Mouse (Mus musculus): ENCODE data around the gene Tcf7l2. TPM values are rescaled to one million over a fixed set of nuclear protein-coding genes. Genes with fewer than 3 reads are reported as not detected.

Tcf7l2 gene
- total RNA-seq, 2 experiments from 2014 or later: 8.1 to 9.0 TPM

GRCm38 (mm10) chr19:55800059-55800458 is 58.4 kb downstream of the Tcf7l2 start:
- Histone ChIP-seq H3K4me3 (no peak overlapping the region), H3K27ac (no peak overlapping the region)
- TF ChIP-seq CTCF (IDR thresholded peaks at IDR 0.05): no peak
- no peak for DNase-seq (ENCODE audit: extremely low spot score in 1 of 2, low spot score in 2 of 2)
- intact Hi-C loops (cut with DNase I): no loop called here

DNA sequence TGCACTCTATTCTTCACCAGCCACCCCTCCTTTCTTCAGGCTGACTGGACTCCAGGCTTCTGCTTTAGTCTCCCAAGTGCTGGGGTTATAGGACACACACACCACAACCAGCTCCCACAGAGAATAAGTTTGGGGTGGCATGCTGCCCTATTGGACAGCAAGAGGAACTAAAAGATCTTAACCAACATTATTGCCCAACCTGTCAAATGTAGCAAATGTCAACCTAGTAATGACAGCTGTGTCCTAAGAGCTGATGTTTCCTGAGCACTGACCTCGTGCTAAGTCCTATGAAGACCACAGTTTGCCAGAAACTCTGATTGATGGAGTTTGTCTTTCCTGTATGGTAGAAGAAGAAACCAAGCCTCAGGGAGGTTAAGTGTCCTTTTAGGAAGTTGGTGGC is 61.5 kb downstream of the Tcf7l2 start:
- intact Hi-C loops (cut with DNase I): no loop called here
- no peak for DNase-seq (ENCODE audit: extremely low spot score in 1 of 2, low spot score in 2 of 2)
- no peak for TF ChIP-seq CTCF (IDR thresholded peaks at IDR 0.05)
- H3K4me3 ChIP-seq: no peak overlapping the region
- H3K27ac ChIP-seq: no peak overlapping the region

DNA sequence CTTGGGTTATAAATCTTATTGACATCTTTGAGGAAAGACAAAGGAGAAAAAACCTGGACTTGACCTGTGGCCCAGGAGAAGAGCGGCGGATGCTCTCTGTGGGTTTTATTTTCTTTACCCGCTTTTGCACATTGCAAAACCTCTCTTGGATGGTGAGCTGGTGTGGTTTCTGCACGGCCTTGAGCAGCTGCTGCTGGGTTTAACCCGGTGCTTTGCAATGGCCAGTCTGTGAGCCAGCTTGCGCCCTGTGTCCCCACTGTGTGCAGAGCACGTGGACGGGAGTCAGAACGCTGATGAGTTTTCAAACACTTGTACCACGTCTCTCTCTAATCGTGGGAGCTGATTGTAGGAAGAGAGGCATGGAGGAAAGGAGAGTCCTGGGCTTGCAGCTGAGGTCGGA is 62.2 kb downstream of the Tcf7l2 start:
- TF ChIP-seq CTCF (IDR thresholded peaks at IDR 0.05): no peak
- Histone ChIP-seq H3K4me3 (no peak overlapping the region), H3K27ac (no peak overlapping the region)
- DNase-seq (ENCODE audit: extremely low spot score in 1 of 2, low spot score in 2 of 2): no peak
- intact Hi-C loops (cut with DNase I): no loop called here

DNA sequence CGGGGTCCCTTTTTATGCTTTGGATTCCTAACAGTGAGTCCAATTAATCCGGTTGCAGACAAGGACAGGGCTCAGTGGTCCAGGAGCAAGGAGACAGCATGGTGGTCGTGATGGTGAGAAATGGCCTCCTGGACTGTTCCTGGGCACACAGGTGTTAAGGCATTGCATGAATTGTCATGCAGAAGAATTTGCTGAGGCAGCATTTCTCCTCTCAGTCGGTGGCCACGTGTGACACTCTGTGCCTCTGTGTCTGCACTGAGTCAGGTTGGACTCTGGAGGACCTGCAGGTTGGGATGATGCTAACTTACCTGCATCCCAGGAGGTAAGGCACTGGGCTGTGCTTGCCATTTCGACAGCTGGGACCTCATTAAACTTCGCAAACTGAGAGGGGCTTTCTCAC is 63.2 kb downstream of the Tcf7l2 start:
- no peak overlapping the region for H3K27ac ChIP-seq
- intact Hi-C loops (cut with DNase I): loop anchor here (5.0 kb wide), 1 partner anchor 47 kb away; no protein-coding TSS in a partner anchor
- no peak for DNase-seq (ENCODE audit: extremely low spot score in 1 of 2, low spot score in 2 of 2)
- H3K4me3 ChIP-seq: no peak overlapping the region
- TF ChIP-seq CTCF (IDR thresholded peaks at IDR 0.05): no peak

DNA sequence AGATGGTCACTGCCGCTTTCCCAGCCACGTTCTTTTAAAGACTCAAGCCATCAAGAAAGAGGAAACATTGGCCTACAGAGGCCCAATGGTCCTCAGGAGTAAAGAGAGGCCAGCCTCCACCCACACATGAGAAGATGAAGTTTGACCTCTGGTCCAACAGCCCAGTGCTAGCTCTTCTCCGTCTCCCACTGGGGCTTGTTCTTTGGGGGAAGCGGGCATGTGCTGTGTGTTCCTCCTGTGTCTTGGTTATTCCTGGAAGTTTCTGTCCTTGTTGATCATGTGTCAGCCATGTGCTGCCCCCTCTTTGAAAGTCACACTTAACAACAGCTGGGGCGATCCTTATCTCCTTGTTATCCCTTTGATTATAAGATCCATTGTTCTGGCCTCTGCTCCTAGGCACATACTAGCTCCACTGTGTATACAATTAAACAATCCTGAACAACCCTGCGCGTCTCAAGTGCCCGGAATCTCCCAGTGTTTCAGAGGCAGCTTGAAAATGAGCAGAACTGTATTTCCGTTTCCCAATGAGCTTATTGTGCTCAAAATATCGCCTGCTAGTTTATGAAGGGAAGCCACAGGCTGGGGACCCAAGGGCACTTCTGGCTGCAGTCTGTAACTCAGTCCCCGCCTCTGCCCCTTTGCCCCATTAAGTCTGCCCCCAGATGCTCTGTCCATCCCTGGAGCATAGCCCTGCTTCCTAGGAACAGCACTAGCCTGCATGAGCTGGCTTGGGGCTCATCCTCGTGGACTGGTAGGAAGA is 65.0 kb downstream of the Tcf7l2 start:
- no peak overlapping the region for H3K4me3 ChIP-seq
- no peak for TF ChIP-seq CTCF (IDR thresholded peaks at IDR 0.05)
- intact Hi-C loops (cut with DNase I): loop anchor here (5.0 kb wide), 1 partner anchor 49 kb away; no protein-coding TSS in a partner anchor
- no peak overlapping the region for H3K27ac ChIP-seq
- no peak for DNase-seq (ENCODE audit: extremely low spot score in 1 of 2, low spot score in 2 of 2)

DNA sequence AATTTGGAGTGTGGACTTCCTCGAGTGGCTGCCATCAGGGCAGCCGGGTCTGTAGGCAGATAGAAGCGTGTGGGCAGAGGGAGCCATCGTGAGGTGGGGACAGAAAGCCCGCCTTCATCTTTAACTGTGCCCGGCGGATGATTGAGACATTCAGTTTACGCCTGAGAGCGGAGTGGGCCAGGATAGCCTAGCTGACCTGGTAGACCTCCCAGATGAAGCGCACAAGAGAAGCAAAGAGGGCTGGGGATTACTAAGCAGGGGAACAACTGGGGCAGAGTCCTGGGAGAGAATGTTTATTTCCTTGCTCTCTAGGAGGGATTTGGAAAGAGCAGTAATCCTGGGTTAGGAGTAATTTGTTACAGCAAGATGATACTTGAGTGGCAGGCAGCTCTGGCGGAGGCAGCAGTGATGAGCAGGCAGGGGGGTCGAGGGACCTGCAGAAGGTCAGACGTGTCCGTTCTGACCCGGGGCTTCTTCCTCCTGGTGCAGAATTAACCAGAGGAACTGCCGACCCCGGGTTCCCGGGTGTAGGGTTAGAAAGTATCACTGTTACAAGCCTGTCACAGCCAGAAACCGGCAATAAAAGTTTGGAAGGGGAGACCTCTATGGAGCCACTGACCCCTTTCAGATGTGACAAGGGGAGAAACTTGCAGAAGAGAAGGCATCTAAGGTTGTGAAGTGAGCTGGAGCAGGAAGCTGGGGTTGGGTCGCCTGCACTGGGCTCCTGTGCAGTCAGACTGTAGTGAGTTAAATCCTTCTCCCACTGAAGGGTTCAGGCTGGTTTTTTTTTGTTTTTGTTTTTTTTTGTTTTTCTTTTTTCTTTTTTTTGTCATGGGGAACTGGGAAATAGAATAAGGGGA is 65.8 kb downstream of the Tcf7l2 start:
- H3K4me3 ChIP-seq: no peak overlapping the region
- DNase-seq (ENCODE audit: extremely low spot score in 1 of 2, low spot score in 2 of 2): no peak
- no peak overlapping the region for H3K27ac ChIP-seq
- intact Hi-C loops (cut with DNase I): loop anchor here (5.0 kb wide), 1 partner anchor 50 kb away; no protein-coding TSS in a partner anchor
- no peak; the same call in none of the 2 replicates for TF ChIP-seq CTCF (IDR thresholded peaks at IDR 0.05)

- H3K4me3 ChIP-seq: no peak overlapping the region
- no peak for TF ChIP-seq CTCF (IDR thresholded peaks at IDR 0.05)
- intact Hi-C loops (cut with DNase I): loop anchor here (5.0 kb wide), 1 partner anchor 51 kb away; no protein-coding TSS in a partner anchor
These were observed 66.7 kb downstream of the Tcf7l2 start for GRCm38 (mm10) chr19:55808304-55808703.

DNA sequence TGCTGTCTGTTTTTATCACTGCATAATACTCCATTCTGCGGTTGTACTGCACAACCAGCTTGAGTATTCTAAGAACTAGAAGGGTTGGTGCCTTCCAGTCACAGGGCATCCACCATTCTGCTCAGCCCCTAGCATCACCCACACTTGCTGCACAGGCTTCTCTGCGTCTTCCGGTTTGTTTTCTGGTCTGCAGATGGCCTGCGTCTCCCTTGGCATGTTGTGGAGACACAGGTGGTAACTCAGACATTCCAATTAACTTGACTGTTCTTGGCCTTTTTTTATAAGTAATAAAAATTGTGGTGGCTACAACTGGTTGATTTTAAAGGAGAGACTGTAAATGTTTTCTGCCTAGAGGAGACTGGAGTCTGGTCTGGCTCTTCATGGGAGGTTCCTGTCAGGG is 67.9 kb downstream of the Tcf7l2 start:
- H3K27ac ChIP-seq: no peak overlapping the region
- H3K4me3 ChIP-seq: no peak overlapping the region
- no peak for TF ChIP-seq CTCF (IDR thresholded peaks at IDR 0.05)
- intact Hi-C loops (cut with DNase I): loop anchor here (5.0 kb wide), 1 partner anchor 52 kb away; no protein-coding TSS in a partner anchor
- DNase-seq (ENCODE audit: extremely low spot score in 1 of 2, low spot score in 2 of 2): no peak

More at GRCm38 (mm10) chr19:55808304-55808703, 66.7 kb downstream of the Tcf7l2 start:
- DNase-seq (ENCODE audit: extremely low spot score in 1 of 2, low spot score in 2 of 2): no peak
- H3K27ac ChIP-seq: no peak overlapping the region

DNA sequence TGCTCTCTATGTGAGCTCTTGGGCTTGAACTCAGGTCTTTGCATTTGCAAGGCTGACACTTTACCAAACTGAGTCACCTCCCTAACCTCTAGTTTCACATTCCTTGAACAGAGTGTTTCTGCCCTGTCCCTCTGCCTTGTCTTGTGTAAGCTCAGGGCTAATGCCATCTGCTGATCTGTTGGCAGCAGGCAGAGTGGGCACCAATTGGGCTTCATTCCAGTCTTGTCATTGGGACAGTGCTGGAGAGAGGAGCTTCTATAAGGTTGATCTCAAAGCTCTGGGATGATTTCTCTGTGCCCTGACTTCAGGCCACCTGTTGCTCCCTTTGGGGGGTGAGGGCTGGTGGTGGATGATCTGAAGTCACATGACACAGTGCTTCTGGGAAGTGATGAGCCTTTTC is 70.6 kb downstream of the Tcf7l2 start:
- H3K27ac ChIP-seq: no peak overlapping the region
- intact Hi-C loops (cut with DNase I): no loop called here
- H3K4me3 ChIP-seq: no peak overlapping the region
- no peak for TF ChIP-seq CTCF (IDR thresholded peaks at IDR 0.05)
- no peak for DNase-seq (ENCODE audit: extremely low spot score in 1 of 2, low spot score in 2 of 2)

DNA sequence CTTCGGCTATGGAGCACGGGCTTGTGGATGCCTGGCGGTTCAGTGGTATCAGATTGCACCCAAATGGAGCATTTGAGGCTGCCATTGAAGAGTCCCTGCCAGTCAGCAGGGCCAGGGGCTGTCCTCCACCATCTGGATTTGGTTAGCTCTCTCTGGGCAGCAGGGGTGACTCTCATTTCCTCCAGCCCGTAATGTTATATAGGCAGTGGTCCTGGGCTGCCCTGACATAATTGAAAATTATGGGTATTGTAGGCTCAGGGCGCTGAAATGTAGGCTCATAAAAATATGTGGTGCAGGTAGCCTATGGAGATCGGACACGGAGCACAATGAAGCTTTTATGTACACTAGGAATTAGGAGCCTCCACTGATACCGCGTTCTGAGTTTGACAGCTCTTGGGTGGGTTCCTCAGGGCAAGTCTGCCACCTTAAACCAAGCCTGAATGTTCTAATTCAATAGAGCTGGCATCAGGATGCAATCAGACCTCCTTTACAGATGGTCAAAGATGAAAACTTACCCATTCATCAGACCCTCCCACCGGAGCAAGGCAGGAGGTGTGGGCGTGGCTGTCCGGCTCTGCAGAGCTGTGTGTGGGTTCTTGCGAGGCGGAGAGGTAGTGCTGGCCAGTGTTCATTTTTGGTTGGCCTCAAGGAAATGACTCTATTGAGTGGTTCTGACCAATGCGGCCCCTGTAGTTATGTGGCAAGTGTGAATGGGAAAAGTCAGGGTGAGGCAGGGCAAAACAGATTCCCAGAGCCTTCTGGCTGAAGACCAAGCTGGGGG is 73.6 kb downstream of the Tcf7l2 start:
- no peak for TF ChIP-seq CTCF (IDR thresholded peaks at IDR 0.05)

GRCm38 (mm10) chr19:55816974-55817373 is 75.4 kb downstream of the Tcf7l2 start:
- Histone ChIP-seq H3K27ac (no peak overlapping the region), H3K4me3 (no peak overlapping the region)
- TF ChIP-seq CTCF (IDR thresholded peaks at IDR 0.05): no peak
- intact Hi-C loops (cut with DNase I): no loop called here
- no peak for DNase-seq (ENCODE audit: extremely low spot score in 1 of 2, low spot score in 2 of 2)

More for the DNA sequence above, 73.6 kb downstream of the Tcf7l2 start:
- DNase-seq (ENCODE audit: extremely low spot score in 1 of 2, low spot score in 2 of 2): no peak
- intact Hi-C loops (cut with DNase I): no loop called here
- Histone ChIP-seq H3K27ac (no peak overlapping the region), H3K4me3 (no peak overlapping the region)
